Mouse (Mus musculus) erythroblast, embryonic 14.5 days (primary cell): ENCODE data around the gene Ankrd33.

Source experiments
- GATA1 ChIP-seq: IDR thresholded peaks from 2 replicates; pipeline ENCODE4 v1.6.1; 2012; ENCODE audit warnings: low read length, inconsistent platforms, mixed read lengths
- TAL1 ChIP-seq: IDR thresholded peaks from 3 replicates; pipeline ENCODE4 v1.6.1; 2012; ENCODE audit warnings: low read length, inconsistent platforms, mixed read lengths

DNA sequence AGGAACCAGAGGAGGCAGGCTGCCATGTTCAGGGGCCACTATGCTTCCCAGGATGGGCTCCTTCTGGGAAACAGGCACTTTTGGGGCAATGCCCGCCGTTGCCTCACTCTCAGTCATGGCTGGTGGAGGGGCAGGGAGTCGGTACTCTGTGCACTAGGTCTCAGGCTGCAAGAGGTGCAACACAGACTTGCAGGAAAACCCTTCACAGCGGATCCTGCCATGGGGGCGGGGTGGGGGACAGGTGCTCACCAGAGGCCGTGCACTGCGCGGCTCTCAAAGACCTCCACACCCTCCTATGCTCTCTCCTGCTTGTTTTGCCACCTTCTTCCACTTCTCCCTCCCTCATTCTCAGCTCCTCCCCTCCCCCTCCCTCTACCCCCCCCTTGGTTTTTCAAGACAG is 27.1 kb downstream of the Ankrd33 start:
- TF ChIP-seq GATA1 (no peak), TAL1 (no peak)
